Mouse (Mus musculus) megakaryocyte, adult 5-6 weeks (primary cell): ENCODE measurements around the gene Ube2d1. TPM values are rescaled to one million over a fixed set of nuclear protein-coding genes. Genes with fewer than 3 reads are reported as not detected.
A peak's percentile ranks its signal among the peaks of the same experiment; 100 is the strongest.

Experiments used
- ATAC-seq: 2 replicates; pipeline ENCODE4 v1.8.0; 2016; ENCODE audit warnings: mild to moderate bottlenecking, inconsistent platforms; ENCODE audit not compliant: poor library complexity, severe bottlenecking
- total RNA-seq, 2 experiments: library from RNA; stranded (forward) in 1 of 2; stranded (reverse) in 1 of 2; fragments of 153-499, 151-499 nt in 1 of 2; fragments of 221-1000, 200-1000 nt in 1 of 2; gene quantifications; 2 replicates each; pipeline versions ENCODE4 v1.2.3 to v1.2.4; 2015 to 2017

Gene Ube2d1
- total RNA-seq, 2 experiments from 2014 or later: 17.7 to 87.2 TPM

- peak; percentile 80 for ATAC-seq
Observed at GRCm38 (mm10) chr10:71225894-71226293, 59.2 kb downstream of the Ube2d1 start.

DNA sequence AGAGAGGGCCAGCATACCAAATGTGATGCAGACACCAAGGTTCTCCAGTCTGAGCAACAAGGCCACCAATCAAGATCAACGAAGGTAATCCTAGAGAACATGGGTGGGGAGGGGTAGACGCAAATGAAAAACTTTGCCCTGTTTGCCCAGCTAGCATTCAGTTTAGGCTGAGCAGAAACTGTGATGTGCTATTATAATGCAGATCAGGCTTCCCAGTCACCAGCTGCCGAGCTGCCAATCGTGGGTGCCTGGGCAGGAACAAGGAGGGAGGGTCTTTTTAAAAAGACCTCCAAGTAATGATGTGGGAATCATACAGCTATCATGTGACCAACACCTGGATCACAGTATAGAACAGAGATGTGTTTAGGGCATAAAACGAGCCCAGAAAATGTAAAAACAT, 62.0 kb downstream of the Ube2d1 start:
- no peak for ATAC-seq

DNA sequence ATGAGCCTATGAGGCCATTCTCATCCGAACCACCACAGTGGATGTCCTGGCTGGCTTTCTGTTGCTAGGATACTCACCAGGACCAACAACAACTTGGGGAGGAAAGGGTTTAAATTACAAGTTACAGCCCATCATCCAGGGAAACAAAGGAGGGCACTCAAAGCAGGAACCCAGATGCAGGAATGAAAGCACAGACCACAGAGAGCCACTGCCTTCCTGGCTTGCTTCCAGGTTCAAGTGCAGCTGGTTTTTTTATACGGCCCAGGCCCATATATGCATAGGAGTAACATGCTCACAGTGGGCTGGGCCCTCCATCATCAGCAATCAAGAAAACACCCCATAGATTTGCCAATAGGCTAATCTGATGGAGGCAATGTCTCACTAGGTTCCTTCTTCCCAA, 62.4 kb downstream of the Ube2d1 start:
- no peak for ATAC-seq

DNA sequence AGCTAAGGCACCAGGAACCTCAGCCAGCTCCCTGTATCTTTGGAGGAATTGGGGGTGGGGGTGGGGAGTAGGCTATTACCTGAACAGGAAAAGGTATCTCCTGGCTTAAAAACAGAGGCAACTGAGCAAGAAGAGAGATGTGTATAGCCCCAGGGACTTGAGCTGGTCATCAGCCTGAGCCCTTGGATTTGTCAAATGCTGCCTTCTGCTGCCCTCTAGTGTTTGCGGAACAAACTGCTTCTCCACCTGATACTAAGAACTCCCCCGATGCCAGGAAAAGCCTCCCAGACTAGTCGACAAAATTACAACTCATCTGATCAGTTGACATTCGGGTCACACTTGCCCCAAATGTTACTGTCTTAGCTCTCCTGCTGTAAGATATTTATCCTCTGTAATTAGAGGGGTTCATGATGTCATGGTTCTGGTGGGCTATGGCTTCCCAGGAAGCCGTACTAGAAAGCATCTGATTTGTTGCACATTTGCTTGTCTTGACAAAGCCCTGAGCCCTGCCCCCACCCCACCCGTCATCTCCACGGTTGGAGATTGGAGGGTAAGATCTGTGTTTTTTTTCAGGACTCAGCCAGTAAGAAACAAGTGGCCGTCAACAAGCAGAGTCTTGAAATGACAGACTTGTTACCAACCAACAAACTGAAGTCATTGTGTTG, 66.7 kb downstream of the Ube2d1 start:
- ATAC-seq: peak; percentile 77

DNA sequence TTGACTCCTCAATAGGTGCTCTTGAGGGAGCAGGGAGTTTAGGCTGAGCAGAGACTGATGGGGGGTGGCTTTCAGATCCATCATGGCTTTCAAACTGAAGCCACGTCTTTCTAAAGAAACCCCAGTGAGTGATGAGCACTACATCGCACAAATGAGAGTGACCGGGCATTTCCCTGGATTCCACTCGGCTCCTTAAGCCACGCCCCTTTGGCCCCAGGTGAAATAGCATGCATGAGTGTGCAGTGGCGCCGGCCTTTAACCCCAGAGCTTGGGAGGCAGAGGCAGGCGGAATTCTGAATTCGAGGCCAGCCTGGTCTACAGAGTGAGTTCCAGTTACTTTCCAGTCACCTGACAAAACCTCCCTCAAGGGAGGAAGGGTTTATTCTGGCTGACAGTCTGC, 69.1 kb downstream of the Ube2d1 start:
- no peak for ATAC-seq

Other genes with a start within 250 kb of the Ube2d1 start
- 0.05 TPM in 1 of 2 replicates, not detected in the other for gene Bicc1, start 125.6 kb downstream of the Ube2d1 start, total RNA-seq (2015)
- not detected in 2 replicates for gene Bicc1, start 125.6 kb downstream of the Ube2d1 start, total RNA-seq (2017)
- 38.6 and 42.3 TPM in 2 replicates for gene Tfam, start 47.0 kb downstream of the Ube2d1 start, total RNA-seq (2015)
- gene Tfam, start 47.0 kb downstream of the Ube2d1 start, total RNA-seq (2017): 43.4 and 56.1 TPM in 2 replicates
- 42.5 and 45.0 TPM in 2 replicates for gene Cisd1, start 59.7 kb upstream of the Ube2d1 start, total RNA-seq (2015)
- 15.2 and 22.8 TPM in 2 replicates for gene Cisd1, start 59.7 kb upstream of the Ube2d1 start, total RNA-seq (2017)
- gene Ipmk, start 62.5 kb upstream of the Ube2d1 start, total RNA-seq (2015): 46.7 and 49.8 TPM in 2 replicates
- 53.6 and 55.4 TPM in 2 replicates for gene Ipmk, start 62.5 kb upstream of the Ube2d1 start, total RNA-seq (2017)